Mouse (Mus musculus) liver, postnatal 0 days (tissue): ENCODE measurements at regions not wholly inside any gene's neighbourhood (a gene's known extent, or its start where the extent isn't known, plus 50 kb on each side); places are given as distances from the start of the nearest gene placed in this dataset.

ENCODE experiments used
- CTCF ChIP-seq: sonication (generic); IDR thresholded peaks from 2 replicates; pipeline ENCODE4 v1.5.1; 2016; ENCODE audit warnings: antibody characterized with exemption, low read depth
- EP300 ChIP-seq: IDR thresholded peaks from 2 replicates; pipeline ENCODE4 v1.6.1; 2016; ENCODE audit warnings: antibody characterized with exemption, low read depth, mild to moderate bottlenecking

GRCm38 (mm10) chr7:130068316-130068715, 451.9 kb downstream of the Ate1 start:
- TF ChIP-seq CTCF = no peak
- TF ChIP-seq EP300 = no peak
